Mouse (Mus musculus): ENCODE measurements at regions not wholly inside any gene's neighbourhood (a gene's known extent, or its start where the extent isn't known, plus 50 kb on each side); places are given as distances from the start of the nearest gene placed in this dataset.
A peak's percentile ranks its signal among the peaks of the same experiment; 100 is the strongest.

GRCm38 (mm10) chr2:75142675-75143074, 317.1 kb downstream of the Mtx2 start:
- DNase-seq (ENCODE audit: low read depth), result no peak

DNA sequence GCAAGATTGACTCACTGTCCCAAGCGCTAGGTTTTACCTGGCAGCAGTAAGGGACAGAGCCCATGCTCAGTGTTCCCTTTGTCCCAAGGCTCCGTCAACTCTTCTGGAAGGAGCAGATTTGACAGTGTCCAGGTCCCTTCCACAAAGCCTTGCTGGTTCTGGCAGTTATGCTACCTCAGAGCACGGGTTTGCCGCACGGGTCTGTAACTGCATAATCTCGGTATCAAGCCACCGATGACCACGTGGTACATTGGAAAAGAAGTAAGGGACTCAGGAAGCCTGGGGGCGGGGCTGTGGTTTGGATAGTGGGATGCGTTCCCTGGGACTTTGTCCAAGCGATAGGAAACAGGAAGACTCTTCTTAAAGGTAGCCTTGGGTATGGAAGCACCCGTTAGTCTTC, 319.3 kb downstream of the Mtx2 start:
- DNase-seq (ENCODE audit: low read depth), result no peak

DNA sequence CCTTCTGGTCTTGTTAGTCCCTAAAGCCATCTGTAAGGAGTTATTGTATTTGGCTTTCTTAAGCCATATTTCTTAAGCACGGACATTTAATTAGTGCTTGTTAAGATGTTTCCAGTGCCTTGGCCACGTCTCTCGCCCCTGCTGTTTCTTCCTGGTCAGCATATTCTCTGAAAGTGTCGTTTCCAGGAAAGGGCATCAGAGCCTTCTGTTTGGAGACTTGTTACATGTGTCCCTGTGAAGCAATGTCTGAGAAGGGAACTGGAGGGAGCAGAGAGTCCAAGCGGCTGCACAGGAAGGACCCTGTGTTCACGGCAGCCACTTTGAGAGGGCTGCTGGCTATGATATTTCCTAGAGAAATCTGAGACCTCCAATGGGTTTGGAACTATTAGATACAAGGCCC, 320.7 kb downstream of the Mtx2 start:
- DNase-seq (ENCODE audit: low read depth), result no peak

DNA sequence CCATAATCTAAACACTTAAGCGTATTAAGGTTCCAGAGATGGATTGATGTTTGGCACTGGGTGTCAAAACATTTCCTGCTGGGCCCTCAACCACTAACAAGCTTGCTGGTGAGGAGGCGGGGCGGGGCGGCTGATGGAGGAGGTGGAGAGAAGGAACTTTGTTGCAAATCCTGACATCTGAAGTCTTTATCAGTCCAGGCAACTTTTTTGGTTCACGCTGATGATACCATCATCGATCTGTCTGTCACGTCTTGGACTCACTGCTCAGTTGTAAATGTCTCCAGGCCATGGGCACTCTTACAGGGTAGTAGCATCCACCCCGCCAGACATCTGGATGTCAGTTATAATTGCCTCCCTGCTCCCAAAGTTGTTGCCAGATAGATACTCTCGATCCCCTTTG, 321.8 kb downstream of the Mtx2 start:
- no peak for DNase-seq (ENCODE audit: low read depth)

- peak; percentile 26 for DNase-seq (ENCODE audit: low read depth)
Observed at GRCm38 (mm10) chr2:75147967-75148366, 322.4 kb downstream of the Mtx2 start.

DNA sequence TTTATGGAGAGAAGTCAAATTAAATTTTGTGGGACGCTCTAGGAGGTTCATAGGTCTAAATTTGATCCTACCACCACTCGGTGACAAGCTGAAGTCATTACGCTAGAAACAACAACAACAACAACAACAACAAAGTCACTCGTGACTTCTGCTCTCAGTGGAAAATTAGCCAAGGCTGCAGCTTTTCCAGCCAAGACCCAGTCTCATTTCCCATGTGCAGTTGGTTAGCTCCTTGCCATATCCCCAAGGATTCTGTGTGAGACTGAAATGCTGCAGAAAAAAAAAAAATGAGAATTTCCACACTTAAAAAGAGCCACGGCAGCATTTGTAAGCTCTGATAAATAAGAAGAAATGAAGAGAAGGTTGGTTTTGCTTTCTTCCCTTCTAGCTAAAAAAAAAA, 323.4 kb downstream of the Mtx2 start:
- DNase-seq (ENCODE audit: low read depth), result no peak

DNA sequence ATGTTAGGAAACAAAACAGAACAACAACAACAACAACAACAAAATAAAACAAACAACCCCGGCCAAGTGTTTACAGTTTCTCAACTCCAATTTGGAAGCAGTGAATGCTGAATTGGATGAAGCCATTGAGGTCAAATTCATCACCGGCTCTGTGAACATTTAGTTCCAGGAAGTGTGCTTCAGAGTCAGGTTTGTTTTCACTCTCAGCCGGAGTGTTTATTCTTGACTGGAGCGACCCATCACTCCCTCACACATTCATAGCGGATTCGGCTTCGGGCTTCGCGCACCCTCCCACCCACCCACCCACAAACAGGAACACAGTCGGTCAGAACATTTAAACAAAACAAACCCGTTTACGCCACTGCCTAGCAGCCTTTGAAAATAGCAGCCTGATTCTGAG, 324.0 kb downstream of the Mtx2 start:
- no peak for DNase-seq (ENCODE audit: low read depth)

DNA sequence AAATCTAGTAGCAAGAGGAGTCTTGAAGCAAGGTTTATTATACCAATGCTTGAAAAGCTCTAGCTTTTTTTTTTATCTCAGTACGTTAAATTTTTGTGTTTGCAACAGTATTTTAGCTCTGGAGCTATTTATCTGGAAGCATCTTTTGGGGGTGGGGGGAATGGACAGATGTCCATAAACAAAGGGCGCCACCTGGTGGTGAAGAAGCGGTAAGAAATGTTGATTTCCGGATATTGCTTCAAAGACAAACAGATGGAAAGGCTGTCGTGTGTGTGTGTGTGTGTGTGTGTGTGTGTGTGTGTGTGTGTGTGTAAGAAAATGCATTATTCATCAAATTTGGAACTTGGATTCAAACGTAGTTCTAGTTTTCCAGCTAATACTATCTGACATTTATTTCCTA, 325.4 kb downstream of the Mtx2 start:
- DNase-seq (ENCODE audit: low read depth), result peak; percentile 73

GRCm38 (mm10) chr2:75151519-75151918, 325.9 kb downstream of the Mtx2 start:
- no peak for DNase-seq (ENCODE audit: low read depth)

- DNase-seq (ENCODE audit: low read depth), result peak; percentile 65
Observed at GRCm38 (mm10) chr2:75152477-75152990, 326.9 kb downstream of the Mtx2 start.

DNA sequence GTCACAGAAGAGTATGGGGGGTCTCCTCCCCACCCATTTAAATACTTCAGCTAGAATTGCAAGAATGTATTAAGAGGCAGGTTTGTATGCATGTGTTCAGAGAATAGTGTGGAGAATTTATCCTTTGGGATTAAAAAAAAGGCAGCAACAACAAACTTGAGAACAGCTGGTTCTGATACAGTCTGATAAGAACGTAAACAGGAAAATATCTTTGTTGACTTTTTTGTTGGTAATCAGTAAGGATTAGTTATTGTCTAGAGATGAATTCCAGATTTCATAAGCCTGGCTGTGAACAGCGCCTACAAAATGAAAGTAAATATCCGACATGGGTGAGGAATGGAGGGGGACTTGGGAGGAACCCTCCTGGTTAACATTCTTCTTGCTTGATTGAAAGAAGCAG, 328.8 kb downstream of the Mtx2 start:
- no peak for DNase-seq (ENCODE audit: low read depth)

DNA sequence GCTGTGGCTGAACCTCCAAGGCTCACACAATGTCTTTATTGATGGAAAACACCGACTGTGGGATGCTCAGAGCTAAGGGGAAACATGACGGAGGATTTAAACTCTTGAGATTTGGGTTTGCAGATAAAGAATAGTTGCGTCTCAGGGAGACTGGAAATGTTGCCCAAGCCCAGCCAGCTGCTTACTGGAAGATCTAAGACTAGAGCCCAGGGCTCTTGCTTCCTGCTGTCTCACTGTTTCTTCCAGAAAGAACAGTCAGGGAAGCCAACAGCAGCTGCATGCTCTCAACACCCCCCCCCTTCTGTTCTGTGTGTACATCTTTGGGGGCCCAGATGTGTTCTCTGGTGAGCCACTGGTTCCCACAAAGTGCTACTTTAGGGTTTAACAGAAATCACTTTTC, 333.0 kb downstream of the Mtx2 start:
- no peak for DNase-seq (ENCODE audit: low read depth)

DNA sequence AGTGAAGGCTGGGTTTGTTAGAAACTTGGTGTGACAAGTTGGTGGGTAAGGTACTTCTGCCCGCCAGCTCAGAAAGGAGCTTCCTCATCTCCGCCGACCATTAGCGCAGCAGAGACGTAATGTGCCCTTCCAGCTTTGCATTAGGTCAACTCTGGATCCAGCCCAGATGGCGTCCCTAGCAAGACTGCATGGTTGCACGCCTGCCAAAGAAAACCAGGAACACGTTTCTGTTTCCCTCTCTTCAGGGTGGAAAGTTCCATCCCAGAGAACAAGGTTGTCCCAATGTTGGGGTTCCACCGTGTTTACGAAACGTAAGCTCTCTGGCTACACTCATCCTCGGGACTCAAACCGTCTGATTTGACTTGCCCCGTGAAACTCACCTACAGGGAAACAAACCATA, 335.5 kb downstream of the Mtx2 start:
- no peak for DNase-seq (ENCODE audit: low read depth)

DNA sequence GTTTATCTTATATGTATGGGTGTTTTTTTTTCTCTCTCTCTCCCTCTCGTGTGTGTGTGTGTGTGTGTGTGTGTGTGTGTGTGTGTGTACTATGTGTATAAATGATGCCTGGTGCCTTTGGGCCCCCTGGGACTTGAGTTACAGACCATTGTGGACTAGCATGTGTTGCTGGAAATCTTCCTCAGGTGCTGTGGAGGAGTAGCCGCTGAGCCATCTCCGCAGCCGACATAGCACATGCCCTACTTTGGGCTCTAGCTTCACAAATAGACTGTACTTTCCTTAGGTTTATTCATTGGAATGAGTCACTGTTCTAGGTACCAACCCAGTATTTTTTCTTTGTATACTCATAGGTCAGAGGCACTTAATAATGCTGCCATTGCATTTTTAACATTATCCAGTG, 339.4 kb downstream of the Mtx2 start:
- DNase-seq (ENCODE audit: low read depth), result no peak

DNA sequence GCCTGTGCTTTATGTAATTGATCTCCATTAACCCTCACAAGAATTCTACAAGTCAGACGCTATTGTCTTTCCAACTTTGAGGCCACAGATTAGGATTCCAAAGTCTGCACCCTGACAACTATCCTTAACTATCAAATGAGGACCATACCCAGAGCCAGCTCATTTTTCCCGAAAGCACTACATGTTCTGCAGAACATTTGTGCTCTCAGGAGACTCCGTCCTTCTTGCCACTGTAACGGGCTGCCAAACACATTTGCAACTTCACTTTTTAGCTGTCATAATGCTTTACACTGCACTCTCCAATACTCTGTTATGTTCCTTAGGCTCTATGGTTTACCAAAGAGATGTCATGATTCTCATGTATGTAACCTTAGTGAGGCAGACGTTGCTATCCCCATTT, 350.7 kb downstream of the Mtx2 start:
- DNase-seq (ENCODE audit: low read depth), result no peak

DNA sequence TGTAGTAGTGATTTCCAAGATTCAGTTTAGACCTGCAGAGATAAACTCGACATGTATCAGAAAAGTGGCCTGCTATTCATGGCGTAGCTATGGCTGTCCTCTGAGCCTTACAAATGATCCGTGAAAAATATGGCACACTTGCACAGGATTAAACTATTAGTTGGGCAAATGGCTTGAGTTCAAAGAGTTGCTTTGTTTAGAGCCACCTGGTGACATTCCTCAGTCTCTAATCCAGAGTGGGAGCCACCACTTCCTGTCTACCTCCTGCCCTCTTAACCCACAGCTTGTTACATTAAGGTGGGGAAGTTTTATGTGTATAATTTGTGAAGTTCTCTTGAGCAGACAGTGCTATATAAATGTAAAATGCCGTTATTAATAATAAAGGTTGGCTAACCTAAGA, 357.7 kb downstream of the Mtx2 start:
- DNase-seq (ENCODE audit: low read depth), result no peak

DNA sequence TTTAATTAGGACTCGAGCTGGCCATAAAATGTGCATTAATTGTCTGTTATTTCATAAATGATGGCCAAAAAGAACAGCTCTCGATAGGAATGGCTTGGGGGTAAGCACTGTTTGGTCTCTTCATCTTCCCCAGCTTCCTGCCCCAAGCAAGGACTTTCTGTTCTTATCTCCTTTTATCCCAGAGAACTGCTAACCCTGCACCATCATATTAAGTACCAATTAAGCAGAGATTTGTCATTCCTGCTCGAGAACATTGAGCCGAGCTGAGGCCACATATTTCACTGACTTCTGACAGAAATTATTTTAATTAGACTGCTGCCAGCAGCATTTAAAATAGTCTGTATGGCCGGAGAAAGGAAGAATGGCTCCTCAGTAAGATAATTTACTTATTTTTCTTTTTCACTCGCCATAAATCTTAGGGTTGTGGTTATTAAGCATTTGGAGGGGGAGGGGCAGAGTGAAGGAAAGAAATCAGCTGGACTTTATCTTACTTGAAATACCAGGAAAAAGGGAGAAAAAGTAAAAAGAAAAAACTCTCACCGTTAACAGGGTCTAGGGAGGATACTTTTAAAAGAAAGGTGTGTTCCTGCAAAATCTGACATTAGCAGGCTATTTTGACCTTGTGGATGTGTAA, 377.1 kb downstream of the Mtx2 start:
- DNase-seq (ENCODE audit: low read depth), result no peak

DNA sequence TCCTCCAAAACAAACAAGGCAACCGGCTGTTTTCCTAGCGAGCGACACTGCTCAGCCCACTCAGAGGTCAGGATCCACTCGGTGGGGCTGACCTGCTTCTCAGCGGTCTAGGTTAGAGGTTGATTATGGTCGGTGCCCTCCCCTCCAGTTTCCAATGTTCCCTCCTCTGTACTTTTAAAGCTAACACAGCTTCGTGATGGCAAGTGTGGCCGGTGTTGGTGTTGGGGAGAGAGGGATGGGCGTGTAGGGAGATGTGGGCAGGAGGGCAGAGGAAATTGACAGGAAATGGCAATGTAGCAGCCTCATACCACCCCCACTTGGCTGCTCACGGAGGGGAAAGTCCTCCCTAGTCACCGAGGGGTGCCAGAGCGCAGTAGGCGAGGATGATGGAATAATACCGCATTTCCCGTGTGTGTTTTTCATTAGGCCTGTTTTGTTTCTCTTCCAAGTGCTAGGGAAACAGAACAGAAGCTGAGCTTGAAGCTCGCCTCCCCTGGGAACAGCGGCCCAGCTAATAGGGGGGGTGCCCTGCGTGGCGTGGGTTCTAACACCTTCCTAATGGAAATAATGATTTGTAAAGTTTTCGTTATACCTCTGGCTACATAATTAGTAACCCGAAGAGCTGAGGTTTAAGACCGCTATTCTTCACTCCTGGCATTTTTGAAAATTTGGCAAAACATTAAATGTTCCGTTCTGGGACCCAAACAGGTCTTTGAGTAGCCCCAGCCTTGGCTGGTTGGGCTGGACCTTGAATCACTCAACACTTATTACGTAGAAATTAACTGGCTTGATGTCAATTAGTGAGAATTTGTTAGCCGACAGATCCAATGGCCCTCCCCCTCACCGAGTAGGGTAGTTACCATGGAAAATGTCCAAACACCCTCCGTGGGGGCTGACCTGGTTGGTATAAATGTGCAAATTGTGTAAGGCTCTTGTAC, 383.5 kb downstream of the Mtx2 start:
- DNase-seq (ENCODE audit: low read depth), result no peak

GRCm38 (mm10) chr2:75209790-75210583, 384.4 kb downstream of the Mtx2 start:
- no peak for DNase-seq (ENCODE audit: low read depth)

DNA sequence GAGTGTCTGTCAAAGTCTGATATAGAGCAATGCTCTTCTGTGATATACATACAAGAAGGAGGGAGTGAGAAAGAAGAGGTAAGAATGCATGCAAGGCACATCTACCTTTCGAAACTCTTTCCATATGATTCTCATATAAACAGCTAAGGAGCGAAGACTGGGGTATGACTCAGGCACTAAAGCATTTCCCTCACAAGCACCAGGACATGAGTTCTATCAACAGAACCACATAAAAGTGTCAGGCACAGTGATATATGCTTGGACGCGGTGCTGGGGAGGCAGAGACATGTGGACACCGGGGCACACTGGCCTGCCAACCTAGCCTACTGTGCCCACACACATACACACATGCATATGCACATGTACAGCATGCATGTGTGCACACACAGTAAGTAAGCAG, 391.3 kb downstream of the Mtx2 start:
- DNase-seq (ENCODE audit: low read depth), result no peak

DNA sequence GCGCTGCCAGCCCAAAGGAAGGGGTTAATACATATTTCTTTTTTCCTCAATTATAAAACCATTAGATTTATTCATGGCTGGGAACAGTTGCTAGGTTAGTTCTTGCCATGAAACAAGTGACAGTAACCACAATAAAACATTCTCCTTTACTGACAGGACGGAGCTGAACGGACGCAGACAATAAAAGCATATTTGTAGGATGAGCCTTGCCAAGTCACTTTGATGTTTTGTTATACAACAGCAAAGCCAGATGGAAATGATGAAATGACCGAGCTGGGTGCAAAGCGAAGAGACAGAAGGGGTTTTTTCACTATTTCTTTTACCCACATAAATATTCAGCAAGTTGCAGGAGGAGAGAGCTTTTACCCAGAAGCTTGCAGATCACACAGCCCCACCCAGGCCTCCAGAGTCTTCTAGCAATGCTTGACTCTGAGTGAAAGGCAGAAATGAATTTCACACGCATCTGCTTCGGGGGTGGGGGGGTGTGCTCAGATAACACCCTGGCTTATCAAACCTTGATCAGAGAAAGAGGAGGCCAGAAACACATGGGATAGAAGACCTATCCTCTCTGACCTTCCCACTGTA, 395.3 kb downstream of the Mtx2 start:
- no peak for DNase-seq (ENCODE audit: low read depth)

GRCm38 (mm10) chr2:75224443-75224842, 398.8 kb downstream of the Mtx2 start:
- DNase-seq (ENCODE audit: low read depth), result no peak

Data from induced T-regulatory cell, adult 2 months (primary cell).